Mouse (Mus musculus): ENCODE results near the gene Dusp14. TPM values are rescaled to one million over a fixed set of nuclear protein-coding genes. Genes with fewer than 3 reads are reported as not detected.

Dusp14 gene
- polyA plus RNA-seq, 1 experiment from 2014 or later, result 7.9 TPM

GRCm38 (mm10) chr11:84001257-84001656 lies 67.8 kb downstream of the Dusp14 start:
- H3K4me2 ChIP-seq (ENCODE audit: low read depth, severe bottlenecking), result no peak overlapping the region
- H3K36me3 ChIP-seq (ENCODE audit: control insufficient read depth, insufficient read depth, low read length), result 0 out of 2 replicates have a peak, but pooled peaks cover 2% of the 10 kb centered on the region
- no peaks in the 10 kb centered on the region for H3K4me1 ChIP-seq (ENCODE audit: control insufficient read depth, insufficient read depth, low read length)
- ATAC-seq (ENCODE audit: insufficient number of reproducible peaks, low FRiP score, low TSS enrichment, low read depth) (no peak), DNase-seq (ENCODE audit: low spot score) (no peak)
- H3K9me3 ChIP-seq (ENCODE audit: control insufficient read depth, low read length), result no peaks in the 10 kb centered on the region
- no peak overlapping the region for H3K9ac ChIP-seq (ENCODE audit: low read length)
- no peaks in the 10 kb centered on the region for H3K27me3 ChIP-seq (ENCODE audit: control insufficient read depth, insufficient read depth, low read length)
- no peak overlapping the region for H3K4me3 ChIP-seq (ENCODE audit: low read depth, low read length)
- WGBS, result 85% methylated on average over 3 of the region's 3 CpGs
- no peak overlapping the region for H3K27ac ChIP-seq (replicated peaks; ENCODE audit: low read depth, low read length)

GRCm38 (mm10) chr11:83999411-83999915 lies 69.6 kb downstream of the Dusp14 start:
- no peaks in the 10 kb centered on the region for H3K9me3 ChIP-seq (ENCODE audit: control insufficient read depth, low read length)
- no peaks in the 10 kb centered on the region for H3K4me1 ChIP-seq (ENCODE audit: control insufficient read depth, insufficient read depth, low read length)
- DNase-seq (ENCODE audit: low spot score), result no peak
- WGBS, result 89% methylated on average over 4 of the region's 4 CpGs
- H3K4me2 ChIP-seq (ENCODE audit: low read depth, severe bottlenecking), result no peak overlapping the region
- H3K27ac ChIP-seq (replicated peaks; ENCODE audit: low read depth, low read length), result no peak overlapping the region
- peaks cover 2% of the 10 kb centered on the region; the same call in 1 of the 2 replicates for H3K36me3 ChIP-seq (ENCODE audit: control insufficient read depth, insufficient read depth, low read length)
- no peak overlapping the region for H3K4me3 ChIP-seq (ENCODE audit: low read depth, low read length)
- no peak for ATAC-seq (ENCODE audit: insufficient number of reproducible peaks, low FRiP score, low TSS enrichment, low read depth)
- H3K9ac ChIP-seq (ENCODE audit: low read length), result no peak overlapping the region
- no peaks in the 10 kb centered on the region for H3K27me3 ChIP-seq (ENCODE audit: control insufficient read depth, insufficient read depth, low read length)

GRCm38 (mm10) chr11:83998993-83999392 lies 70.1 kb downstream of the Dusp14 start:
- DNase-seq (ENCODE audit: low spot score) (no peak), ATAC-seq (ENCODE audit: insufficient number of reproducible peaks, low FRiP score, low TSS enrichment, low read depth) (no peak)
- H3K9ac ChIP-seq (ENCODE audit: low read length), result no peak overlapping the region
- no peak overlapping the region for H3K4me3 ChIP-seq (ENCODE audit: low read depth, low read length)
- no peaks in the 10 kb centered on the region for H3K9me3 ChIP-seq (ENCODE audit: control insufficient read depth, low read length)
- 85% methylated on average over 3 of the region's 3 CpGs for WGBS
- no peak overlapping the region for H3K27ac ChIP-seq (replicated peaks; ENCODE audit: low read depth, low read length)
- H3K4me2 ChIP-seq (ENCODE audit: low read depth, severe bottlenecking), result no peak overlapping the region
- H3K4me1 ChIP-seq (ENCODE audit: control insufficient read depth, insufficient read depth, low read length), result no peaks in the 10 kb centered on the region
- H3K27me3 ChIP-seq (ENCODE audit: control insufficient read depth, insufficient read depth, low read length), result no peaks in the 10 kb centered on the region
- H3K36me3 ChIP-seq (ENCODE audit: control insufficient read depth, insufficient read depth, low read length), result peaks cover 2% of the 10 kb centered on the region; the same call in 1 of the 2 replicates

Other genes with a start within 250 kb of the Dusp14 start
- gene Hnf1b, start 219.2 kb downstream of the Dusp14 start, polyA plus RNA-seq (2014; fragmentation: Nextera tagmentation; extraction: Ambion mirVana), result 0.25 TPM in 1 of 2 replicates, not detected in the other
- 51.5 and 53.2 TPM in 2 replicates for gene Ddx52, start 127.2 kb downstream of the Dusp14 start, polyA plus RNA-seq (2014; fragmentation: Nextera tagmentation; extraction: Ambion mirVana)
- gene Synrg, start 104.8 kb downstream of the Dusp14 start, polyA plus RNA-seq (2014; fragmentation: Nextera tagmentation; extraction: Ambion mirVana), result 6.4 and 7.5 TPM in 2 replicates
- gene Tada2a, start 60.3 kb upstream of the Dusp14 start, polyA plus RNA-seq (2014; fragmentation: Nextera tagmentation; extraction: Ambion mirVana), result 42.3 and 46.5 TPM in 2 replicates
- 21.8 and 24.0 TPM in 2 replicates for gene Acaca, start 60.4 kb upstream of the Dusp14 start, polyA plus RNA-seq (2014; fragmentation: Nextera tagmentation; extraction: Ambion mirVana)
- gene Gm11437, start 98.2 kb upstream of the Dusp14 start, polyA plus RNA-seq (2014; fragmentation: Nextera tagmentation; extraction: Ambion mirVana), result not detected in 2 replicates